Mouse (Mus musculus): ENCODE results near the gene Jchain. TPM values are rescaled to one million over a fixed set of nuclear protein-coding genes. Genes with fewer than 3 reads are reported as not detected.

Jchain gene
- polyA plus RNA-seq, 1 experiment = 0.84 TPM

DNA sequence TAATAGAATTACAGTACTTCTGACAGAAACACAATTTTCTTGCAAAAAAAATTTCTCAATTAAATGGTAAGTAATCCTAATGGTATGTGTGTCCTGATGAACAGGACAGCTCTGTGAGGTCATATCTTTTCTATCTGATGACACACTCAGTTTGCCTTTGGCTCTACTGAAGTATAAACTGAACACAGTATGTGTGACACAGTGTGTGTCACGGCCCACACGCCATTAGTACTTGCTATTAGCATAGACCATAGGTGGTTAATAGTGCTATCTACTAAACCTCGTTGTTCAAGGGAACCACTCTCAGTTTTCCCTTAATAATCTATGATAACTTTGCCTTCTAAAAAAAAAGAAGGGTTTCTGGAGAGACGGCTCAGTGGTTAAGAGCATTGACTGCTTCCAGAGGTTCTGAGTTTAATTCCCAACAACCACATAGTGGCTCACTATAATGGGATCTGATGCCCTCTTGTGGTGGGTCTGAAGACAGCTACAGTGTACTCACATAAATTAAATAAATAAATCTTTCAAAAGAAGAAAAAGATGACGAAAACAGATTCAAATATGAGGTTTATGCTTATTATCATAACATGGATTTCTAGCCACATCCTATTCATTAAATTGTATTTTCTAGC, 15.1 kb upstream of the Jchain start:
- WGBS = 51% methylated on average over 5 of the region's 5 CpGs
- no peaks in the 10 kb centered on the region for H3K4me1 ChIP-seq (ENCODE audit: control insufficient read depth, insufficient read depth, low read length)
- DNase-seq = peak; percentile 29 to 46
- TF ChIP-seq CTCF (IDR thresholded peaks at IDR 0.05; ENCODE audit: borderline replicate concordance, insufficient read depth, low read depth, low read length) (no peak; the same call in 1 of the 2 replicates), POLR2A (IDR thresholded peaks at IDR 0.05; ENCODE audit: borderline replicate concordance, insufficient read depth, low read length) (no peak)
- H3K27me3 ChIP-seq (ENCODE audit: control insufficient read depth, insufficient read depth, low read length) = no peaks in the 10 kb centered on the region
- no peak overlapping the region for H3K27ac ChIP-seq (ENCODE audit: insufficient read depth, low read length)
- H3K4me3 ChIP-seq (replicated peaks; ENCODE audit: insufficient read depth, low read depth, low read length) = no peak overlapping the region

DNA sequence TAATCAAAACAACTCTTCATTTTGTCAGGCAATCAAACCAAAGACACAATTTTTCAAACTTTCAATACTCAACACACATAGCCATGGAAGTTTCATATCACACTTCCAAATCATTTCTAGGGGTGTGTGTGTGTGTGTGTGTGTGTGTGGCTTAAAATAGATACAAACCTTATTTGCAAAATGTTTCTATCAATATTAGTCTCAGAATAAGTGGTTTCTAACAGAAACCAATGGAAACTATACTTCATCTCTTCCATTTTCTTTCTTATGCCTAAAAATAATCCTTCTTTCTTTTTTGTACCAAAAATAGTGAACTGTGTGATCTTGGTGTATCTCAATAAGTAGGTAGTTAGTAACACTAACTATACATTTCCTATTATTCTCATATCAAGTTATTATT, 13.2 kb upstream of the Jchain start:
- Histone ChIP-seq H3K27ac (ENCODE audit: insufficient read depth, low read length) (no peak overlapping the region), H3K4me1 (ENCODE audit: control insufficient read depth, insufficient read depth, low read length) (no peaks in the 10 kb centered on the region), H3K4me3 (replicated peaks; ENCODE audit: insufficient read depth, low read depth, low read length) (no peak overlapping the region), H3K27me3 (ENCODE audit: control insufficient read depth, insufficient read depth, low read length) (no peaks in the 10 kb centered on the region)
- DNase-seq = no peak
- no peak for TF ChIP-seq CTCF (IDR thresholded peaks at IDR 0.05; ENCODE audit: borderline replicate concordance, insufficient read depth, low read depth, low read length)
- no peak for TF ChIP-seq POLR2A (IDR thresholded peaks at IDR 0.05; ENCODE audit: borderline replicate concordance, insufficient read depth, low read length)

- H3K27me3 ChIP-seq (ENCODE audit: control insufficient read depth, insufficient read depth, low read length) = no peaks in the 10 kb centered on the region
- H3K4me3 ChIP-seq (replicated peaks; ENCODE audit: insufficient read depth, low read depth, low read length) = no peak overlapping the region
- 45% methylated on average over 3 of the region's 3 CpGs for WGBS
- TF ChIP-seq POLR2A (IDR thresholded peaks at IDR 0.05; ENCODE audit: borderline replicate concordance, insufficient read depth, low read length) = no peak
- TF ChIP-seq CTCF (IDR thresholded peaks at IDR 0.05; ENCODE audit: borderline replicate concordance, insufficient read depth, low read depth, low read length) = no peak
- no peak for DNase-seq
- no peak overlapping the region for H3K27ac ChIP-seq (ENCODE audit: insufficient read depth, low read length)
- H3K4me1 ChIP-seq (ENCODE audit: control insufficient read depth, insufficient read depth, low read length) = no peaks in the 10 kb centered on the region
Observed at GRCm38 (mm10) chr5:88534697-88535096, 7.0 kb upstream of the Jchain start.

DNA sequence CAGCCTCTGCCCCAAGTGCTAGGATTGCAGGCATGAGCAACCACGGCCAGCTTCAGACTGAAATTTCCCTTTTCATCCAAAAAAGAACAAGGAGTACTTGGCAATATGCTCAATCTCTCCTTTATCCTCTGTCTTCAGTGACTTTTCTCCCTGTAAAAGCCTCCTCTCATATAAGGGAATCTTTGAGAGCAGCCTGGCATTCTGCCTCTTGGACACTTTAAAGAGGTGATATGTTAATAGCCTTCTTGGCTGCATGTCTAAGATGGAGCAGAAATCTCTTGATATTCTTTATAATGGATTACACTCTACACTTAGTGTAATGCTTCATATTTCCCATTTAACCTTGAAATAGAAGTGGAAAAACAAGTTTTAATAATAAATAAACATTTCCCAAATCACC, 3.2 kb upstream of the Jchain start:
- no peak for TF ChIP-seq POLR2A (IDR thresholded peaks at IDR 0.05; ENCODE audit: borderline replicate concordance, insufficient read depth, low read length)
- no peak for TF ChIP-seq CTCF (IDR thresholded peaks at IDR 0.05; ENCODE audit: borderline replicate concordance, insufficient read depth, low read depth, low read length)
- no peaks in the 10 kb centered on the region for H3K4me1 ChIP-seq (ENCODE audit: control insufficient read depth, insufficient read depth, low read length)
- no peaks in the 10 kb centered on the region for H3K27me3 ChIP-seq (ENCODE audit: control insufficient read depth, insufficient read depth, low read length)
- WGBS = 51% methylated on average over 1 of the region's 1 CpGs
- no peak overlapping the region for H3K27ac ChIP-seq (ENCODE audit: insufficient read depth, low read length)
- DNase-seq = no peak
- no peak overlapping the region for H3K4me3 ChIP-seq (replicated peaks; ENCODE audit: insufficient read depth, low read depth, low read length)

GRCm38 (mm10) chr5:88519232-88519631, 8.5 kb downstream of the Jchain start:
- no peaks in the 10 kb centered on the region for H3K4me1 ChIP-seq (ENCODE audit: control insufficient read depth, insufficient read depth, low read length)
- WGBS = 3% methylated on average over 2 of the region's 2 CpGs
- no peak overlapping the region for H3K4me3 ChIP-seq (replicated peaks; ENCODE audit: insufficient read depth, low read depth, low read length)
- TF ChIP-seq CTCF (IDR thresholded peaks at IDR 0.05; ENCODE audit: borderline replicate concordance, insufficient read depth, low read depth, low read length) (no peak), POLR2A (IDR thresholded peaks at IDR 0.05; ENCODE audit: borderline replicate concordance, insufficient read depth, low read length) (no peak)
- H3K27ac ChIP-seq (ENCODE audit: insufficient read depth, low read length) = no peak overlapping the region
- no peaks in the 10 kb centered on the region; the same call in 1 of the 2 replicates for H3K27me3 ChIP-seq (ENCODE audit: control insufficient read depth, insufficient read depth, low read length)
- peak in 1 of 2 experiments; percentile 31 for DNase-seq

DNA sequence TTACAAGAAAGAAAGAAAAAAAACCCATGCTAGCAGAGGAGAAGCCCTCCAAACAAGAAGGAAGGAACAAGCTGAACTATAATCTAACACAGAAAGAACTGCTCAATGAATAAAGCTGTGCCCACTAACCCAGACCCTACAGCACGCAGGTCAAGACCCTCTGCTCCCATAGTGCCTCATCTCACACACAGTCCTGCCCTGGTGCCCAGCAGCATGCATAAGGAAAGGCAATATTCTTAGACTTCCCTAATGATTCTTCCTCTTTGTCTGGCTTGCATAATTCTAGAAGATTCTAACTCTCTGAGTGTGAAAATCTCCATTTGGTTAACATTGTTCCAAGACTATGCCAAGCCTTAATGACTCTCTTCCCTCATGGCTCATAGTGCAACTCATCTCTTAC, 18.7 kb downstream of the Jchain start:
- Histone ChIP-seq H3K27me3 (ENCODE audit: control insufficient read depth, insufficient read depth, low read length) (no peaks in the 10 kb centered on the region), H3K4me3 (replicated peaks; ENCODE audit: insufficient read depth, low read depth, low read length) (no peak overlapping the region), H3K27ac (ENCODE audit: insufficient read depth, low read length) (no peak overlapping the region), H3K4me1 (ENCODE audit: control insufficient read depth, insufficient read depth, low read length) (no peaks in the 10 kb centered on the region)
- 73% methylated on average over 1 of the region's 1 CpGs for WGBS
- DNase-seq = no peak
- TF ChIP-seq POLR2A (IDR thresholded peaks at IDR 0.05; ENCODE audit: borderline replicate concordance, insufficient read depth, low read length) (no peak), CTCF (IDR thresholded peaks at IDR 0.05; ENCODE audit: borderline replicate concordance, insufficient read depth, low read depth, low read length) (no peak)

DNA sequence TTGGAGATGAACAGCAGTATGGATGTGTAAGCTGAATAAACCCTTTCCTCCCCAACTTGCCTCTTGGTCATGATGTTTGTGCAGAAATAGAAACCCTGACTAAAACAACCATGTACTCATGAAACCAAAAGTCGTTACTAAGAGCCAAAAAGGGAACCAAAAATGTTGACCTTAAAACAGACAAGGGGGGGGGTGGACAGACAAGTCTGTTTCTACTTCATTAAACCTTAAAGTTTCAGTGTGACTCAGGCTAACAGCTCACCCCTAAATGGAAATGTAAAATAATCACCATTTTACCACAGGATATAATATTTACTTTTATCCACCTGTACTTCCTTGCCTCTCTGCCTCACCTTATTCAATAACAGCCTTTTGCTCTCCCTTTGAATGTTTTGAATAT, 19.1 kb downstream of the Jchain start:
- no peak for DNase-seq
- Histone ChIP-seq H3K27ac (ENCODE audit: insufficient read depth, low read length) (no peak overlapping the region), H3K4me1 (ENCODE audit: control insufficient read depth, insufficient read depth, low read length) (no peaks in the 10 kb centered on the region), H3K4me3 (replicated peaks; ENCODE audit: insufficient read depth, low read depth, low read length) (no peak overlapping the region), H3K27me3 (ENCODE audit: control insufficient read depth, insufficient read depth, low read length) (no peaks in the 10 kb centered on the region)
- 43% methylated on average over 1 of the region's 1 CpGs for WGBS
- TF ChIP-seq CTCF (IDR thresholded peaks at IDR 0.05; ENCODE audit: borderline replicate concordance, insufficient read depth, low read depth, low read length) = no peak
- no peak for TF ChIP-seq POLR2A (IDR thresholded peaks at IDR 0.05; ENCODE audit: borderline replicate concordance, insufficient read depth, low read length)

DNA sequence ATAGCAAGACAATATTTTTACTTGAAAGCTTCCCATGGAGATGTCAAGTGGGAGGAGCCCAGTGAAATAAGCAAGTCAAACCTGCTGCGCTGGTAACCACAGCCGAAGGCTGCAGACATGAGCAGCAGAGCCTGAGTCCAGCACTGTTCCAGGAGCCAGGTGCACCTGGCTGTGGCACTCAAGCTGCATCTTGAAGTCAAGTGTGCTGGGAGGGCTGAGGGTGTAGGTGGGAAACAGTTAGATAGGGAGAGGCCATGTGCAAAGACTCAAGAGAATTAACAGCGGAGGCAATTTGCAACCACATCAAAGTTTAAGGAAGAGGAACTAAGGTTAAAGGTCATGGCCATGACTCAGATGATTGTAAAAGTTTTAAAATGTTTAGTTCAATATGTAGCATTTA, 27.9 kb downstream of the Jchain start:
- no peak overlapping the region for H3K4me3 ChIP-seq (replicated peaks; ENCODE audit: insufficient read depth, low read depth, low read length)
- H3K4me1 ChIP-seq (ENCODE audit: control insufficient read depth, insufficient read depth, low read length) = no peaks in the 10 kb centered on the region
- no peak overlapping the region for H3K27ac ChIP-seq (ENCODE audit: insufficient read depth, low read length)
- 91% methylated on average over 3 of the region's 3 CpGs for WGBS
- no peak for DNase-seq
- TF ChIP-seq POLR2A (IDR thresholded peaks at IDR 0.05; ENCODE audit: borderline replicate concordance, insufficient read depth, low read length) (no peak), CTCF (IDR thresholded peaks at IDR 0.05; ENCODE audit: borderline replicate concordance, insufficient read depth, low read depth, low read length) (no peak)
- H3K27me3 ChIP-seq (ENCODE audit: control insufficient read depth, insufficient read depth, low read length) = no peaks in the 10 kb centered on the region

Measured in cerebellum, adult 2 months (tissue).